Mouse (Mus musculus): ENCODE data around the gene Rabgef1. TPM values are rescaled to one million over a fixed set of nuclear protein-coding genes. Genes with fewer than 3 reads are reported as not detected.

The Rabgef1 gene
- polyA plus RNA-seq, 1 experiment from 2014 or later, result 22.0 TPM

Other genes starting within 250 kb of the Rabgef1 start
- gene Vkorc1l1, start 229.8 kb upstream of the Rabgef1 start, polyA plus RNA-seq (2014; fragmentation: Nextera tagmentation; extraction: Ambion mirVana), result 16.3 and 16.7 TPM in 2 replicates
- 50.2 and 62.8 TPM in 2 replicates for gene Gusb, start 168.7 kb upstream of the Rabgef1 start, polyA plus RNA-seq (2014; fragmentation: Nextera tagmentation; extraction: Ambion mirVana)
- gene Asl, start 142.6 kb upstream of the Rabgef1 start, polyA plus RNA-seq (2014; fragmentation: Nextera tagmentation; extraction: Ambion mirVana), result 18.2 and 18.6 TPM in 2 replicates
- gene Crcp, start 142.5 kb upstream of the Rabgef1 start, polyA plus RNA-seq (2014; fragmentation: Nextera tagmentation; extraction: Ambion mirVana), result 21.0 and 22.1 TPM in 2 replicates
- gene Tpst1, start 98.5 kb upstream of the Rabgef1 start, polyA plus RNA-seq (2014; fragmentation: Nextera tagmentation; extraction: Ambion mirVana), result 28.1 and 28.8 TPM in 2 replicates
- 3.0 and 5.5 TPM in 2 replicates for gene Kctd7, start 26.9 kb upstream of the Rabgef1 start, polyA plus RNA-seq (2014; fragmentation: Nextera tagmentation; extraction: Ambion mirVana)
- 32.1 and 33.8 TPM in 2 replicates for gene Tmem248, start 45.3 kb downstream of the Rabgef1 start, polyA plus RNA-seq (2014; fragmentation: Nextera tagmentation; extraction: Ambion mirVana)
- gene Sbds, start 83.7 kb downstream of the Rabgef1 start, polyA plus RNA-seq (2014; fragmentation: Nextera tagmentation; extraction: Ambion mirVana), result 58.2 and 61.1 TPM in 2 replicates
- 17.8 and 20.3 TPM in 2 replicates for gene Tyw1, start 83.8 kb downstream of the Rabgef1 start, polyA plus RNA-seq (2014; fragmentation: Nextera tagmentation; extraction: Ambion mirVana)
- gene Caln1, start 197.7 kb downstream of the Rabgef1 start, polyA plus RNA-seq (2014; fragmentation: Nextera tagmentation; extraction: Ambion mirVana), result 0.11 and 0.21 TPM in 2 replicates
- gene A330070K13Rik, start 212.8 kb downstream of the Rabgef1 start, polyA plus RNA-seq (2014; fragmentation: Nextera tagmentation; extraction: Ambion mirVana), result not detected in 2 replicates

Data from heart, embryonic 11.5 days (tissue).